Mouse (Mus musculus) embryonic facial prominence, embryonic 15.5 days (tissue): ENCODE measurements around the gene Tmx1. TPM values are rescaled to one million over a fixed set of nuclear protein-coding genes. Genes with fewer than 3 reads are reported as not detected.

Experiments used
- ATAC-seq: fragments of 200-750 bp; cut with Nextera tagmentation; 2 replicates; pipeline ENCODE4 v1.8.0; 2017; ENCODE audit warnings: low read depth, moderate TSS enrichment; ENCODE audit not compliant: insufficient number of reproducible peaks, low FRiP score, low TSS enrichment
- H3K27ac ChIP-seq: fragments of 300-500 bp; sonication (generic); replicated peaks from 2 replicates; pipeline ENCODE4 v1.5.1; 2015; ENCODE audit warnings: mild to moderate bottlenecking, inconsistent platforms
- H3K27me3 ChIP-seq: fragments of 300-500 bp; sonication (generic); 2 replicates; pipeline ENCODE4 v1.6.1; 2015; ENCODE audit warnings: inconsistent platforms
- H3K36me3 ChIP-seq: fragments of 300-500 bp; sonication (generic); 2 replicates; pipeline ENCODE4 v1.6.1; 2015; ENCODE audit warnings: mild to moderate bottlenecking, inconsistent platforms
- H3K4me1 ChIP-seq: fragments of 300-500 bp; sonication (generic); 2 replicates; pipeline ENCODE4 v1.6.1; 2015; ENCODE audit warnings: inconsistent platforms
- H3K4me2 ChIP-seq: fragments of 300-500 bp; sonication (generic); replicated peaks from 2 replicates; pipeline ENCODE4 v1.6.1; 2015; ENCODE audit warnings: mild to moderate bottlenecking, inconsistent platforms
- H3K4me3 ChIP-seq: fragments of 300-500 bp; sonication (generic); replicated peaks from 2 replicates; pipeline ENCODE4 v1.5.1; 2015; ENCODE audit warnings: mild to moderate bottlenecking, inconsistent platforms
- H3K9ac ChIP-seq: fragments of 300-500 bp; sonication (generic); 2 replicates; pipeline ENCODE4 v1.6.1; 2015; ENCODE audit warnings: inconsistent platforms
- H3K9me3 ChIP-seq: fragments of 300-500 bp; sonication (generic); replicated peaks from 2 replicates; pipeline ENCODE4 v1.6.1; 2016; ENCODE audit warnings: inconsistent platforms
- WGBS: fragments of 180-500 bp; shearing (Covaris S2); methylation state at CpG from one replicate; pipeline ENCODE4 v1.1.7; 2015; 5-methylcytosine and 5-hydroxymethylcytosine counted together
- polyA plus RNA-seq: library from polyadenylated mRNA; unstranded; fragments of >200 nt; fragmentation: Nextera tagmentation; extraction: Ambion mirVana; gene quantifications from 2 replicates; pipeline ENCODE4 v1.2.1, GENCODE M21; 2015

The Tmx1 gene
- 99.4 and 102 TPM in 2 replicates for polyA plus RNA-seq

DNA sequence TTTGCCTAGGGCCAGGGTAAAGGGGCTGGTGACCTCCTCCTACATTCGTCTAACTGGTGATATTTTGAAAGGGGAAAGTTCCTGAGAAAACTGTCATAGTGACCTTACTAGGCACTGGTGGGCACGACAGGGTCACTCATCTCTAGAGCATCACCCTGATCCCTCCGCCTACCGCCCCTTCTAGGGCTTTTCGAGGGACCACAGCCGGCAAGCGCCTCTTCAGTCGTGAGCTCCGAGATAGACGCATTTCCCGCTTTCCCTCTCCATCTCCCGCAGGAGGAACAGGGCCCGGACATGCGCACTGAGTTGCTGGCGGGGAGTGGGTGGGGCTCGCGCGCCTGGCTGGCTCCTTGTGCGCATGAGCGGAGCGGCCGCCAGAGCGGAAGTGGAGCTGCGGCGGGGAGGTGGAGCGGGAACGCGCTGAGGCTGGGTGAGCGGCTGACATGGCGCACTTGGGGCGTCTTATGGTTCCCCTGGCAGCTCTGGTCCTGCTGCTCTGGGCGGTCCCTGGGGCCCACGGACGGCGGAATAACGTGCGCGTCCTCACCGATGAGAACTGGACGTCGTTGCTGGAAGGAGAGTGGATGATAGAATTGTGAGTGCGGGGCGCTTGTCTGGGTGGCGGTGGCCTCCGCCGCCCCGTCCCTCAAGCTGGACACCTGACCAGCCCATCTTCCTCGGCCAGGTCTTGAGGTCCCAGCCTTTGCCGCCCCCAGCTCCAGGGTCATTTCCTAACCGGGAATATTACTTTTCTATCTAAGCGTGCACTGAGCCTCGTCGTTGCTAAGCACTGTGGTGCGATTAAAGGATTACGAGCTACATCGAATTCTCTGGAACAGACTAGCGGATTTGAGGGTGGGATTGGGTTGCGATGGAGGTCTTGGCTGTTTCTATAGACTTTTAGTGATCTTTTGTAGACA lies at the start of gene Tmx1:
Tmx1 (plus strand) TSS at position 370 of the 920 bp plus-strand sequence.
- Histone ChIP-seq H3K27me3 (no peaks in the 10 kb centered on the region), H3K9me3 (no peaks in the 10 kb centered on the region), H3K4me2 (peak within 1 kb of the TSS; percentile 73), H3K27ac (peak within 1 kb of the TSS; percentile 85), H3K4me1 (peaks cover 20% of the 10 kb centered on the region), H3K4me3 (peak within 1 kb of the TSS; percentile 74), H3K9ac (peak within 1 kb of the TSS; percentile 73), H3K36me3 (peaks cover 3% of the 10 kb centered on the region; the same call in 1 of the 2 replicates)
- under 1% methylated on average over 55 of the region's 58 CpGs for WGBS
- ATAC-seq, result peak; percentile 98

- no peak overlapping the region for H3K27ac ChIP-seq
- ATAC-seq, result no peak
- no peak overlapping the region for H3K4me3 ChIP-seq
- no peaks in the 10 kb centered on the region for H3K9me3 ChIP-seq
- H3K4me2 ChIP-seq, result no peak overlapping the region
- no peaks in the 10 kb centered on the region for H3K4me1 ChIP-seq
- no peaks in the 10 kb centered on the region for H3K27me3 ChIP-seq
- 62% methylated on average over 6 of the region's 6 CpGs for WGBS
- H3K9ac ChIP-seq, result no peak overlapping the region
- H3K36me3 ChIP-seq, result no peaks in the 10 kb centered on the region
These were observed 48.6 kb upstream of the Tmx1 start for GRCm38 (mm10) chr12:70404327-70404726.

GRCm38 (mm10) chr12:70408396-70408795 lies 44.5 kb upstream of the Tmx1 start:
- Histone ChIP-seq H3K9ac (no peak overlapping the region), H3K4me1 (no peaks in the 10 kb centered on the region), H3K27ac (no peak overlapping the region), H3K27me3 (no peaks in the 10 kb centered on the region), H3K9me3 (no peaks in the 10 kb centered on the region), H3K36me3 (no peaks in the 10 kb centered on the region), H3K4me3 (no peak overlapping the region), H3K4me2 (no peak overlapping the region)
- 36% methylated on average over 1 of the region's 1 CpGs for WGBS
- ATAC-seq, result no peak

GRCm38 (mm10) chr12:70409600-70409999 lies 43.3 kb upstream of the Tmx1 start:
- Histone ChIP-seq H3K9ac (no peak overlapping the region), H3K4me2 (no peak overlapping the region), H3K36me3 (no peaks in the 10 kb centered on the region), H3K4me3 (no peak overlapping the region), H3K4me1 (no peaks in the 10 kb centered on the region), H3K27me3 (no peaks in the 10 kb centered on the region), H3K27ac (no peak overlapping the region), H3K9me3 (no peaks in the 10 kb centered on the region)
- no peak for ATAC-seq
- 81% methylated on average over 2 of the region's 2 CpGs for WGBS

- H3K4me1 ChIP-seq, result no peaks in the 10 kb centered on the region
- no peak for ATAC-seq
- H3K4me3 ChIP-seq, result no peak overlapping the region
- no peaks in the 10 kb centered on the region for H3K36me3 ChIP-seq
- H3K27me3 ChIP-seq, result no peaks in the 10 kb centered on the region
- H3K9ac ChIP-seq, result no peak overlapping the region
- H3K4me2 ChIP-seq, result no peak overlapping the region
- 75% methylated on average over 1 of the region's 1 CpGs for WGBS
- no peaks in the 10 kb centered on the region for H3K9me3 ChIP-seq
- H3K27ac ChIP-seq, result no peak overlapping the region
These were observed 32.7 kb upstream of the Tmx1 start for GRCm38 (mm10) chr12:70420216-70420615.

- Histone ChIP-seq H3K4me3 (no peak overlapping the region), H3K4me1 (no peaks in the 10 kb centered on the region), H3K4me2 (no peak overlapping the region), H3K9ac (no peak overlapping the region), H3K27ac (no peak overlapping the region), H3K27me3 (no peaks in the 10 kb centered on the region), H3K36me3 (no peaks in the 10 kb centered on the region), H3K9me3 (no peaks in the 10 kb centered on the region)
- ATAC-seq, result no peak
- WGBS, result 87% methylated on average over 3 of the region's 3 CpGs
These were observed 31.9 kb upstream of the Tmx1 start for GRCm38 (mm10) chr12:70421028-70421427.

DNA sequence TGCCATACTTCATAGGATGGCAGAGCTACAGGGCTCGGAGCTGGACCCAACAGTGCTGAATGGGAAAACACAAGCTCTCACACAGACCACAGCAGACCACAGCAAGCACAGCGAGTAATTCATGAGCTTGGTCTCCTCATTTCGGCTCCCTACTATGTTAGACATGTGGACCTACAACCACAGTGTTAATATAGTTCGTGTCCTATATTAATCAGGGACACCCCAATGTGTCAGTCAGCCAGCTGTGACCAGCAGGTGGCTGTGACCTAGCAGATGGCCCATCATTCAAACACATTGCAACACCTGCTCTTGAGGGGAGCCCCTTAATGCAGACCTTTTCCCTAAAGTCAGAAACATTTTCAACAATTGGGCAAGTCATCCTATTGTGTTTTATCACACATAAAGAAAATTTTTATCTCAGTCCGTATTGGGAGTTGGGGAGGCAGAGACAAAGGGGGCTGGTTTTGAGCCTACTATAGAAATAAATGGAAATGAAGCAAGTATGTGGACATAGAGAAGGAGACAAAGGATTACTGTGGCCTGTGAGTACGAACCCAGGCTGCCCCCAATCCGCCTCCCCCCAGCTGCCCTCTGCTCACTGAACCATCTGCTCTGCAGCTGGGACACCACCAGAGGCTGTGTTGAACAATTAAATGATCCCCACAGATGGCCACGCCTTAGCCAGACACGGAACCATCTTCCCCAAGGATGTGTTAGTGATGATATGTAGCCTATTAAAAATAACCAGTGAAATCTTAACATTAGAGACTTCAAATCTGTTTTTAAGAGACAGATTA lies 30.4 kb upstream of the Tmx1 start:
- Histone ChIP-seq H3K27ac (no peak overlapping the region), H3K4me1 (no peaks in the 10 kb centered on the region), H3K27me3 (no peaks in the 10 kb centered on the region), H3K9ac (no peak overlapping the region), H3K4me3 (no peak overlapping the region), H3K36me3 (no peaks in the 10 kb centered on the region), H3K4me2 (no peak overlapping the region), H3K9me3 (no peaks in the 10 kb centered on the region)
- no peak for ATAC-seq
- 58% methylated on average over 9 of the region's 9 CpGs for WGBS

DNA sequence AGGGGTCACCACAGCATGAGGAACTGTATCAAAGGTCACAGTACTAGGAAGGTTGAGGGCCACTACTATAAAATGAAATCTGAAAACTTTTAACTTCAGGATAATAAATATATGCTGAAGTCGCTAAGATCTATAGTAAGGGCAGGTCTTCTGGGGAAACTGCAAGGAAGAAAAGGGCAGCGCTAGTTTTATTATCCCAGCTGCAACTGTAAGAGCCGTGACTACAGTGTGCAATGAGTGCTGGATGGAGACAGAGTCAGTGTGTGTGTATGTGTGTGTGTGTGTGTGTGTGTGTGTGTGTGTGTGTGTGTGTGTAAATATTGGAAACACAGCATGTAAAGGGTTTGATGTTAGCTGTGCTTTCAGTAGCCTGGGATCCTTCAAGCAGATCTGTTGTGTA lies 25.0 kb upstream of the Tmx1 start:
- no peak overlapping the region for H3K27ac ChIP-seq
- H3K4me1 ChIP-seq, result no peaks in the 10 kb centered on the region

GRCm38 (mm10) chr12:70429637-70430036 lies 23.3 kb upstream of the Tmx1 start:
- H3K9me3 ChIP-seq, result no peaks in the 10 kb centered on the region
- no peak overlapping the region for H3K9ac ChIP-seq
- ATAC-seq, result no peak
- H3K4me2 ChIP-seq, result no peak overlapping the region
- H3K36me3 ChIP-seq, result no peaks in the 10 kb centered on the region
- no peak overlapping the region for H3K27ac ChIP-seq
- no peak overlapping the region for H3K4me3 ChIP-seq
- 77% methylated on average over 4 of the region's 4 CpGs for WGBS
- no peaks in the 10 kb centered on the region for H3K4me1 ChIP-seq
- H3K27me3 ChIP-seq, result no peaks in the 10 kb centered on the region

More for the DNA sequence above, 25.0 kb upstream of the Tmx1 start:
- no peaks in the 10 kb centered on the region for H3K36me3 ChIP-seq
- no peaks in the 10 kb centered on the region for H3K9me3 ChIP-seq
- ATAC-seq, result no peak
- H3K27me3 ChIP-seq, result no peaks in the 10 kb centered on the region
- no peak overlapping the region for H3K9ac ChIP-seq
- no peak overlapping the region for H3K4me3 ChIP-seq
- 80% methylated on average over 3 of the region's 3 CpGs for WGBS
- no peak overlapping the region for H3K4me2 ChIP-seq

GRCm38 (mm10) chr12:70430307-70430950 lies 22.5 kb upstream of the Tmx1 start:
- Histone ChIP-seq H3K27me3 (no peaks in the 10 kb centered on the region), H3K9ac (no peak overlapping the region), H3K4me1 (no peaks in the 10 kb centered on the region), H3K36me3 (no peaks in the 10 kb centered on the region), H3K4me2 (no peak overlapping the region), H3K27ac (no peak overlapping the region), H3K4me3 (no peak overlapping the region), H3K9me3 (no peaks in the 10 kb centered on the region)
- WGBS, result 29% methylated on average over 8 of the region's 8 CpGs
- ATAC-seq, result no peak

DNA sequence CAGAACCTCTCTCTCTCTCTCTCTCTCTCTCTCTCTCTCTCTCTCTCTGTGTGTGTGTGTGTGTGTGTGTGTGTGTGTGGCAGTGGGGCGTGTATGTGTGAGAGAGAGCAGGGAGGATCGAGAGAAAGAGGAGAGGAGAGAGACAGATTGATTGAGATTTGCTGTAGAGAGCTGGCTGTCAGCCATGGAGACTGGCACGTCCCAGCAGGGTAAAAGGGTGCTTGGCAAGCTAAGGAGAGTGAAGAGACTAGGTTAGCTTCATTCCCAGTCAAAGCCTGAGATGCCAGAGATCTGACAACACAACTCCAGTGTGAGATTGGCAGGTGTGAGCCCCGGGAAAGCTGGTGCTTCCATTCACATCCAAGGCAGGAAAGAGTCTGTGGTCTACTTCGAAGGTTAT lies 21.5 kb upstream of the Tmx1 start:
- H3K4me2 ChIP-seq, result no peak overlapping the region

More for the DNA sequence above, 21.5 kb upstream of the Tmx1 start:
- Histone ChIP-seq H3K27me3 (no peaks in the 10 kb centered on the region), H3K27ac (no peak overlapping the region), H3K4me3 (no peak overlapping the region), H3K9ac (no peak overlapping the region), H3K9me3 (no peaks in the 10 kb centered on the region), H3K4me1 (no peaks in the 10 kb centered on the region), H3K36me3 (no peaks in the 10 kb centered on the region)
- no peak for ATAC-seq
- 63% methylated on average over 5 of the region's 5 CpGs for WGBS
